Mouse (Mus musculus): ENCODE measurements at regions not wholly inside any gene's neighbourhood (a gene's known extent, or its start where the extent isn't known, plus 50 kb on each side); places are given as distances from the start of the nearest gene placed in this dataset.

- WGBS (ENCODE audit: insufficient replicate concordance): 29% methylated on average over 8 of the region's 8 CpGs
- H3K4me2 ChIP-seq: peak overlapping the region; percentile 45
- no peaks in the 10 kb centered on the region for H3K27me3 ChIP-seq (ENCODE audit: control insufficient read depth, insufficient read depth, low read length)
- no peaks in the 10 kb centered on the region for H3K9me3 ChIP-seq (replicated peaks; ENCODE audit: control insufficient read depth, low read length)
- H3K27ac ChIP-seq (ENCODE audit: low read depth, low read length): peak overlapping the region; percentile 78
- H3K9ac ChIP-seq (ENCODE audit: low read depth, low read length): no peak overlapping the region
- no peaks in the 10 kb centered on the region for H3K36me3 ChIP-seq (ENCODE audit: control insufficient read depth, insufficient read depth, low read length)
- peaks cover 17% of the 10 kb centered on the region for H3K4me1 ChIP-seq (ENCODE audit: control insufficient read depth, insufficient read depth, low read length)
- no peak overlapping the region for H3K4me3 ChIP-seq (ENCODE audit: low read depth, low read length)
- no peak; the same call in 1 of the 2 replicates for ATAC-seq (replicated peaks; ENCODE audit: insufficient number of reproducible peaks, low FRiP score, low TSS enrichment)
Observed at GRCm38 (mm10) chr4:81743978-81744628, 301.5 kb upstream of the Mpdz start.

GRCm38 (mm10) chr4:81742536-81743459 is 300.2 kb upstream of the Mpdz start:
- Histone ChIP-seq H3K9me3 (replicated peaks; ENCODE audit: control insufficient read depth, low read length) (no peaks in the 10 kb centered on the region), H3K27ac (ENCODE audit: low read depth, low read length) (no peak overlapping the region), H3K4me1 (ENCODE audit: control insufficient read depth, insufficient read depth, low read length) (peaks cover 17% of the 10 kb centered on the region), H3K27me3 (ENCODE audit: control insufficient read depth, insufficient read depth, low read length) (no peaks in the 10 kb centered on the region), H3K9ac (ENCODE audit: low read depth, low read length) (no peak overlapping the region), H3K36me3 (ENCODE audit: control insufficient read depth, insufficient read depth, low read length) (no peaks in the 10 kb centered on the region), H3K4me2 (no peak overlapping the region), H3K4me3 (ENCODE audit: low read depth, low read length) (no peak overlapping the region)
- WGBS (ENCODE audit: insufficient replicate concordance): 62% methylated on average over 4 of the region's 4 CpGs
- no peak for ATAC-seq (replicated peaks; ENCODE audit: insufficient number of reproducible peaks, low FRiP score, low TSS enrichment)

GRCm38 (mm10) chr4:81734391-81734790 is 291.8 kb upstream of the Mpdz start:
- Histone ChIP-seq H3K27ac (ENCODE audit: low read depth, low read length) (no peak overlapping the region), H3K9me3 (replicated peaks; ENCODE audit: control insufficient read depth, low read length) (no peaks in the 10 kb centered on the region), H3K27me3 (ENCODE audit: control insufficient read depth, insufficient read depth, low read length) (no peaks in the 10 kb centered on the region), H3K4me3 (ENCODE audit: low read depth, low read length) (no peak overlapping the region), H3K4me2 (no peak overlapping the region), H3K9ac (ENCODE audit: low read depth, low read length) (no peak overlapping the region), H3K4me1 (ENCODE audit: control insufficient read depth, insufficient read depth, low read length) (no peaks in the 10 kb centered on the region), H3K36me3 (ENCODE audit: control insufficient read depth, insufficient read depth, low read length) (no peaks in the 10 kb centered on the region)
- no peak for ATAC-seq (replicated peaks; ENCODE audit: insufficient number of reproducible peaks, low FRiP score, low TSS enrichment)
- WGBS (ENCODE audit: insufficient replicate concordance): 88% methylated on average over 2 of the region's 2 CpGs

DNA sequence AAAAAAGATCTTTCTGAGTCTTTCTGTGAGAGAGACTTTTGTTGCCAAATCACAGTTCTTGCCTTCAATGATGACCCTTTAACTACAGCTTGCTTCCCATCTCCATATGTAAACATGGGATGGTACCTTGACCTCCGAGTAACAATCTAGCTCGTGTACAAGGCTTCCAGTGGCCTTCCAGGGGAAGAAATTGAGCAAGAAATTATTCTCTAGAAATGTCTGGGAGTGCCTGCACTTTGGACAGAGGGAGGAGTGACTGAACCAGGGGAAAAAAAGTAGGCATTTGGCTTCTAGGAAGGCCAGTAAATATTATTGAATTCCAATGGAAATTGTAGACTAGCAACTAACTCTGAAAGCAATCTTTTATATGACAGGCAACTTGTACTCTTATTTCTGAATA is 287.8 kb upstream of the Mpdz start:
- Histone ChIP-seq H3K9ac (ENCODE audit: low read depth, low read length) (no peak overlapping the region), H3K9me3 (replicated peaks; ENCODE audit: control insufficient read depth, low read length) (no peaks in the 10 kb centered on the region), H3K36me3 (ENCODE audit: control insufficient read depth, insufficient read depth, low read length) (no peaks in the 10 kb centered on the region), H3K4me1 (ENCODE audit: control insufficient read depth, insufficient read depth, low read length) (peaks cover 12% of the 10 kb centered on the region), H3K4me3 (ENCODE audit: low read depth, low read length) (no peak overlapping the region), H3K27ac (ENCODE audit: low read depth, low read length) (no peak overlapping the region), H3K4me2 (no peak overlapping the region), H3K27me3 (ENCODE audit: control insufficient read depth, insufficient read depth, low read length) (no peaks in the 10 kb centered on the region)
- ATAC-seq (replicated peaks; ENCODE audit: insufficient number of reproducible peaks, low FRiP score, low TSS enrichment): no peak
- 73% methylated on average over 2 of the region's 2 CpGs for WGBS (ENCODE audit: insufficient replicate concordance)

- 44% methylated on average over 3 of the region's 3 CpGs for WGBS (ENCODE audit: insufficient replicate concordance)
Observed at GRCm38 (mm10) chr4:81728961-81729360, 286.3 kb upstream of the Mpdz start.

GRCm38 (mm10) chr4:81727735-81728581 is 285.3 kb upstream of the Mpdz start:
- ATAC-seq (replicated peaks; ENCODE audit: insufficient number of reproducible peaks, low FRiP score, low TSS enrichment): no peak
- 46% methylated on average over 12 of the region's 12 CpGs for WGBS (ENCODE audit: insufficient replicate concordance)
- no peaks in the 10 kb centered on the region for H3K36me3 ChIP-seq (ENCODE audit: control insufficient read depth, insufficient read depth, low read length)
- H3K9me3 ChIP-seq (replicated peaks; ENCODE audit: control insufficient read depth, low read length): no peaks in the 10 kb centered on the region
- H3K4me1 ChIP-seq (ENCODE audit: control insufficient read depth, insufficient read depth, low read length): peaks cover 12% of the 10 kb centered on the region
- H3K4me2 ChIP-seq: no peak overlapping the region
- H3K27ac ChIP-seq (ENCODE audit: low read depth, low read length): peak overlapping the region; percentile 35; the same call in 1 of the 2 replicates
- no peaks in the 10 kb centered on the region for H3K27me3 ChIP-seq (ENCODE audit: control insufficient read depth, insufficient read depth, low read length)
- H3K4me3 ChIP-seq (ENCODE audit: low read depth, low read length): no peak overlapping the region
- H3K9ac ChIP-seq (ENCODE audit: low read depth, low read length): no peak overlapping the region

More at GRCm38 (mm10) chr4:81728961-81729360, 286.3 kb upstream of the Mpdz start:
- peaks cover 12% of the 10 kb centered on the region for H3K4me1 ChIP-seq (ENCODE audit: control insufficient read depth, insufficient read depth, low read length)
- no peak overlapping the region for H3K4me2 ChIP-seq
- no peak for ATAC-seq (replicated peaks; ENCODE audit: insufficient number of reproducible peaks, low FRiP score, low TSS enrichment)
- no peaks in the 10 kb centered on the region for H3K36me3 ChIP-seq (ENCODE audit: control insufficient read depth, insufficient read depth, low read length)
- H3K9me3 ChIP-seq (replicated peaks; ENCODE audit: control insufficient read depth, low read length): no peaks in the 10 kb centered on the region
- no peak overlapping the region for H3K27ac ChIP-seq (ENCODE audit: low read depth, low read length)
- H3K27me3 ChIP-seq (ENCODE audit: control insufficient read depth, insufficient read depth, low read length): no peaks in the 10 kb centered on the region
- H3K9ac ChIP-seq (ENCODE audit: low read depth, low read length): no peak overlapping the region
- no peak overlapping the region for H3K4me3 ChIP-seq (ENCODE audit: low read depth, low read length)

GRCm38 (mm10) chr4:81726761-81727723 is 284.4 kb upstream of the Mpdz start:
- 62% methylated on average over 16 of the region's 16 CpGs for WGBS (ENCODE audit: insufficient replicate concordance)
- Histone ChIP-seq H3K27me3 (ENCODE audit: control insufficient read depth, insufficient read depth, low read length) (no peaks in the 10 kb centered on the region), H3K4me2 (no peak overlapping the region), H3K9ac (ENCODE audit: low read depth, low read length) (0 out of 2 replicates have a peak overlapping the region, but pooled peaks have one; percentile 17), H3K4me1 (ENCODE audit: control insufficient read depth, insufficient read depth, low read length) (peaks cover 12% of the 10 kb centered on the region), H3K36me3 (ENCODE audit: control insufficient read depth, insufficient read depth, low read length) (no peaks in the 10 kb centered on the region), H3K9me3 (replicated peaks; ENCODE audit: control insufficient read depth, low read length) (no peaks in the 10 kb centered on the region), H3K27ac (ENCODE audit: low read depth, low read length) (peak overlapping the region; percentile 35; the same call in 1 of the 2 replicates), H3K4me3 (ENCODE audit: low read depth, low read length) (no peak overlapping the region)
- ATAC-seq (replicated peaks; ENCODE audit: insufficient number of reproducible peaks, low FRiP score, low TSS enrichment): no peak
